Comparison of ENCODE assay signal across 12 mouse cellular contexts in the genomic region with DNA sequence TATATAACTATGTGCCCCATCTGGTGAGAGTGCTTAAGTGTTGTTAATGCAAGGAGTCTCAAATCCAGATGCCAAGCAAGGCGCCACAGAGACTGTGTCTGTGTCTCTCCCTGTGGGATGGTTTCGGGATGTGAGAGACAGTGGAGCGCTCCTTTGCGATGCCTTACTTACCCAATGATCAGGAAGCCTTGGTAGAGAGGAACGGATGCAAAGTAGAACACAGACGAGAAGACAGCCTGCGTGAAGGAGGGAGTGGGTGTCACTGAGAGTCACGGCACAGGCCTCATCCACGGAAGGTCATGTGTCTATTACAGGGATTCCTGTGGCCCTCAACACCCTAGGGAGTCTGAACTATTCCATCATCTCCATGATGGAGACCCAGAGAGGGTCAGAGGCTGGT.
"Had no signal": no experiment of that assay in that cellular context is flagged by ENCODE, and none has a peak within 500 bp of the region (broad histone marks: within the 10 kb centered on the region; RNA-seq: fewer than 3 reads in every experiment).

No protein-coding gene starts in this region.

- DNase-seq: retina, postnatal 1 day; right cerebral cortex, adult 18-20 months; right cerebral cortex, postnatal 14 days; right cerebral cortex, postnatal 25 days; right cerebral cortex, postnatal 4 days; spleen, adult 18-20 months; thymus, adult 18-20 months; thymus, adult 2 months; thymus, postnatal 14 days; thymus, postnatal 25 days; thymus, postnatal 36 days; thymus, postnatal 4 days had no signal
